Mouse (Mus musculus) regulatory T cell (primary cell): ENCODE data around the gene Tceal3.
"Not testable (repeated sequence)": the region's sequence is repeated elsewhere in the genome, so short reads cannot be mapped to it uniquely, and the experiment has no call there.

ENCODE experiments used
- in situ Hi-C: fragments of 300-600 bp; cut with MboI, MseI; formaldehyde crosslinking; loops from one replicate; pipeline ENCODE4 v1.15.1; 2025; ENCODE audit warnings: high pct_unique_total_duplicates

Gene Tceal3

GRCm38 (mm10) chrX:136693196-136693595 lies 102.6 kb downstream of the Tceal3 start:
- in situ Hi-C loops, result no loop called here

- in situ Hi-C loops, result no loop called here
Measured at GRCm38 (mm10) chrX:136707446-136708167, 117.0 kb downstream of the Tceal3 start, which contains the start of gene Tceal1. Tceal1 (plus strand) TSS chrX:136707982.

- in situ Hi-C loops, result no loop called here
Measured at GRCm38 (mm10) chrX:136708168-136708681, 117.6 kb downstream of the Tceal3 start.

GRCm38 (mm10) chrX:136708782-136709181 lies 118.1 kb downstream of the Tceal3 start:
- in situ Hi-C loops, result no loop called here

GRCm38 (mm10) chrX:136714742-136715474 lies 124.3 kb downstream of the Tceal3 start:
- in situ Hi-C loops, result not testable (repeated sequence)
